Mouse (Mus musculus) megakaryocyte progenitor cell, adult 5-6 weeks (primary cell): ENCODE data around the gene Ndufb2. TPM values are rescaled to one million over a fixed set of nuclear protein-coding genes. Genes with fewer than 3 reads are reported as not detected.

Experiments
- ATAC-seq: replicated peaks from 2 replicates; pipeline ENCODE4 v1.8.0; 2016; ENCODE audit warnings: mild to moderate bottlenecking, moderate TSS enrichment, inconsistent platforms; ENCODE audit not compliant: poor library complexity
- total RNA-seq, 2 experiments: library from RNA; stranded (forward) in 1 of 2; stranded (reverse) in 1 of 2; fragments of 157-497, 149-512 nt in 1 of 2; fragments of 200-1000 nt in 1 of 2; gene quantifications; 2 replicates each; pipeline versions ENCODE4 v1.2.3 to v1.2.4; 2015 to 2017

Gene Ndufb2
- total RNA-seq, 2 experiments from 2014 or later, result 107 to 139 TPM

- ATAC-seq, result no peak
Measured at GRCm38 (mm10) chr6:39579552-39579951, 12.8 kb upstream of the Ndufb2 start.

GRCm38 (mm10) chr6:39580558-39580957, 11.8 kb upstream of the Ndufb2 start:
- ATAC-seq, result no peak

GRCm38 (mm10) chr6:39581087-39581784, 11.1 kb upstream of the Ndufb2 start:
- peak; percentile 98 for ATAC-seq

- no peak for ATAC-seq
Measured at GRCm38 (mm10) chr6:39585517-39585916, 6.9 kb upstream of the Ndufb2 start, which contains the start of gene Gm42420. Gene Gm42420 (plus strand): TSS chr6:39585753.

GRCm38 (mm10) chr6:39591481-39591880, 893 bp upstream of the Ndufb2 start:
- ATAC-seq, result no peak

GRCm38 (mm10) chr6:39600851-39601250, 8.5 kb downstream of the Ndufb2 start:
- ATAC-seq, result no peak

GRCm38 (mm10) chr6:39601828-39602227, 9.5 kb downstream of the Ndufb2 start:
- ATAC-seq, result peak; percentile 61

- no peak for ATAC-seq
Measured at GRCm38 (mm10) chr6:39604565-39604964, 12.2 kb downstream of the Ndufb2 start.

GRCm38 (mm10) chr6:39606056-39606455, 13.7 kb downstream of the Ndufb2 start:
- no peak for ATAC-seq

- peak; percentile 20; the same call in 1 of the 2 replicates for ATAC-seq
Measured at GRCm38 (mm10) chr6:39606862-39607261, 14.5 kb downstream of the Ndufb2 start.

- no peak for ATAC-seq
Measured at GRCm38 (mm10) chr6:39607365-39607764, 15.0 kb downstream of the Ndufb2 start.

GRCm38 (mm10) chr6:39610207-39610606, 17.8 kb downstream of the Ndufb2 start:
- ATAC-seq, result no peak

- no peak for ATAC-seq
Measured at GRCm38 (mm10) chr6:39611296-39611695, 18.9 kb downstream of the Ndufb2 start.

Other genes with a start within 250 kb of the Ndufb2 start
- 0.59 and 0.73 TPM in 2 replicates for gene Slc37a3, start 214.9 kb upstream of the Ndufb2 start, total RNA-seq (2015)
- gene Slc37a3, start 214.9 kb upstream of the Ndufb2 start, total RNA-seq (2017), result 1.7 and 3.4 TPM in 2 replicates
- 0.37 TPM in 1 of 2 replicates, not detected in the other for gene Rab19, start 211.4 kb upstream of the Ndufb2 start, total RNA-seq (2015)
- gene Rab19, start 211.4 kb upstream of the Ndufb2 start, total RNA-seq (2017), result 0.34 and 0.42 TPM in 2 replicates
- gene Mkrn1, start 172.1 kb upstream of the Ndufb2 start, total RNA-seq (2015), result 43.6 and 49.2 TPM in 2 replicates
- 31.7 and 34.4 TPM in 2 replicates for gene Mkrn1, start 172.1 kb upstream of the Ndufb2 start, total RNA-seq (2017)
- 1.1 TPM in 1 of 2 replicates, not detected in the other for gene Dennd2a, start 34.7 kb upstream of the Ndufb2 start, total RNA-seq (2015)
- gene Dennd2a, start 34.7 kb upstream of the Ndufb2 start, total RNA-seq (2017), result 0.46 TPM in 1 of 2 replicates, not detected in the other
- 7.5 and 7.6 TPM in 2 replicates for gene Adck2, start 18.7 kb upstream of the Ndufb2 start, total RNA-seq (2015)
- 5.6 and 7.3 TPM in 2 replicates for gene Adck2, start 18.7 kb upstream of the Ndufb2 start, total RNA-seq (2017)
- 6.5 and 7.1 TPM in 2 replicates for gene Gm42420, start 6.8 kb upstream of the Ndufb2 start, total RNA-seq (2015)
- gene Gm42420, start 6.8 kb upstream of the Ndufb2 start, total RNA-seq (2017), result not detected in 2 replicates
- 40.1 and 41.3 TPM in 2 replicates for gene Braf, start 132.9 kb downstream of the Ndufb2 start, total RNA-seq (2015)
- 14.6 and 18.9 TPM in 2 replicates for gene Braf, start 132.9 kb downstream of the Ndufb2 start, total RNA-seq (2017)
- gene Mrps33, start 218.4 kb downstream of the Ndufb2 start, total RNA-seq (2015), result 109 and 141 TPM in 2 replicates
- 41.1 and 47.7 TPM in 2 replicates for gene Mrps33, start 218.4 kb downstream of the Ndufb2 start, total RNA-seq (2017)